Mouse (Mus musculus): ENCODE results near the gene Eif4e2.

- TF ChIP-seq POLR2A (IDR thresholded peaks at IDR 0.05; ENCODE audit: borderline replicate concordance, control insufficient read depth, low read depth, low read length), result no peak
- no peak for TF ChIP-seq CTCF (IDR thresholded peaks at IDR 0.05; ENCODE audit: control insufficient read depth, insufficient read depth, low read length)
These were observed 1.0 kb downstream of the Eif4e2 start for GRCm38 (mm10) chr1:87214748-87215147.

Data from bone marrow, adult 2 months (tissue).